Mouse (Mus musculus) heart, adult 2 months (tissue): ENCODE measurements around the gene Slc26a8. TPM values are rescaled to one million over a fixed set of nuclear protein-coding genes. Genes with fewer than 3 reads are reported as not detected.

Experiments
- DNase-seq, 2 experiments: peaks; one replicate each; pipeline ENCODE4 v3.0.0; 2021
- H3K27ac ChIP-seq: fragments of 200-600 bp; 2 replicates; pipeline ENCODE4 v1.8.1; 2022
- H3K27me3 ChIP-seq: fragments of 200-500 bp; 2 replicates; pipeline ENCODE4 v1.6.1; 2012; ENCODE audit warnings: mild to moderate bottlenecking, low read length, inconsistent platforms, mixed read lengths; ENCODE audit not compliant: control insufficient read depth, insufficient read depth
- H3K36me3 ChIP-seq: fragments of 200-500 bp; 2 replicates; pipeline ENCODE4 v1.6.1; 2012; ENCODE audit warnings: low read length, inconsistent platforms; ENCODE audit not compliant: control insufficient read depth, insufficient read depth
- H3K4me1 ChIP-seq: fragments of 200-500 bp; 2 replicates; pipeline ENCODE4 v1.6.1; 2011; ENCODE audit warnings: low read length; ENCODE audit not compliant: control insufficient read depth, insufficient read depth
- H3K4me3 ChIP-seq: fragments of 200-600 bp; 2 replicates; pipeline ENCODE4 v1.8.1; 2022
- H3K79me2 ChIP-seq: fragments of 200-500 bp; replicated peaks from 2 replicates; pipeline ENCODE4 v1.6.1; 2012; ENCODE audit warnings: mild to moderate bottlenecking, inconsistent platforms, low read length, moderate library complexity, mixed read lengths; ENCODE audit not compliant: control insufficient read depth, insufficient read depth
- H3K9ac ChIP-seq: fragments of 200-500 bp; 2 replicates; pipeline ENCODE4 v1.6.1; 2012; ENCODE audit warnings: low read depth, mild to moderate bottlenecking, control low read depth, inconsistent platforms, low read length, mixed read lengths
- CTCF ChIP-seq: fragments of 200-600 bp; IDR thresholded peaks from 2 replicates; pipeline ENCODE4 v1.8.1; 2022; ENCODE audit warnings: antibody characterized with exemption, mild to moderate bottlenecking, moderate library complexity
- EP300 ChIP-seq: fragments of 200-500 bp; IDR thresholded peaks from 2 replicates; pipeline ENCODE4 v1.6.1; 2011; ENCODE audit warnings: low read depth, low read length, control low read depth; ENCODE audit not compliant: insufficient read depth
- POLR2A ChIP-seq: fragments of 200-500 bp; IDR thresholded peaks from 2 replicates; pipeline ENCODE4 v1.6.1; 2011; ENCODE audit warnings: mild to moderate bottlenecking, low read depth, low read length, control low read depth; ENCODE audit not compliant: insufficient read depth
- WGBS: fragments of 180-500 bp; shearing (Covaris S2); methylation state at CpG from one replicate; pipeline ENCODE4 v1.1.7; 2018; 5-methylcytosine and 5-hydroxymethylcytosine counted together
- intact Hi-C: fragments of 180-260 bp; cut with DNase I; formaldehyde crosslinking; loops from one replicate; pipeline ENCODE4 v1.15.1; 2025
- polyA plus RNA-seq: library from polyadenylated mRNA; depleted of rRNA; stranded (reverse); fragments of >200 nt; gene quantifications from 2 replicates; pipeline ENCODE4 v1.2.3, GENCODE M21; 2012
- total RNA-seq, 2 experiments: library from RNA; stranded (reverse); gene quantifications; 2 replicates each; pipeline ENCODE4 v1.2.3; 2021

Slc26a8 gene
- total and polyA plus RNA-seq, 3 experiments = 0.26 to 1.3 (median 0.70) TPM

GRCm38 (mm10) chr17:28682311-28683084 is 7.5 kb downstream of the Slc26a8 start:
- Histone ChIP-seq H3K9ac (no peak overlapping the region), H3K27ac (no peak overlapping the region), H3K36me3 (no peaks in the 10 kb centered on the region), H3K4me1 (no peaks in the 10 kb centered on the region), H3K27me3 (no peaks in the 10 kb centered on the region), H3K79me2 (no peaks in the 10 kb centered on the region), H3K4me3 (no peak overlapping the region)
- intact Hi-C loops = no loop called here
- WGBS = 84% methylated on average over 13 of the region's 13 CpGs
- no peak for TF ChIP-seq CTCF
- no peak for TF ChIP-seq POLR2A
- TF ChIP-seq EP300 = no peak
- no peak for DNase-seq

- 36% methylated on average over 6 of the region's 6 CpGs for WGBS
Measured at GRCm38 (mm10) chr17:28659564-28659963, 30.5 kb downstream of the Slc26a8 start.

GRCm38 (mm10) chr17:28657936-28658335 is 32.1 kb downstream of the Slc26a8 start:
- H3K36me3 ChIP-seq = no peaks in the 10 kb centered on the region
- no peak overlapping the region for H3K9ac ChIP-seq
- H3K4me1 ChIP-seq = no peaks in the 10 kb centered on the region
- WGBS = 22% methylated on average over 4 of the region's 4 CpGs
- intact Hi-C loops = no loop called here
- no peaks in the 10 kb centered on the region for H3K79me2 ChIP-seq
- no peak for DNase-seq
- H3K27ac ChIP-seq = no peak overlapping the region
- H3K4me3 ChIP-seq = no peak overlapping the region
- no peaks in the 10 kb centered on the region for H3K27me3 ChIP-seq
- TF ChIP-seq POLR2A (no peak), CTCF (no peak), EP300 (no peak)

More at GRCm38 (mm10) chr17:28659564-28659963, 30.5 kb downstream of the Slc26a8 start:
- TF ChIP-seq POLR2A (no peak), CTCF (no peak)
- H3K4me1 ChIP-seq = no peaks in the 10 kb centered on the region
- intact Hi-C loops = no loop called here
- no peaks in the 10 kb centered on the region for H3K36me3 ChIP-seq
- H3K4me3 ChIP-seq = no peak overlapping the region
- no peaks in the 10 kb centered on the region for H3K79me2 ChIP-seq
- H3K9ac ChIP-seq = no peak overlapping the region
- no peak overlapping the region for H3K27ac ChIP-seq
- no peaks in the 10 kb centered on the region for H3K27me3 ChIP-seq
- DNase-seq = no peak

GRCm38 (mm10) chr17:28650268-28650667 is 39.8 kb downstream of the Slc26a8 start:
- H3K36me3 ChIP-seq = no peaks in the 10 kb centered on the region
- H3K9ac ChIP-seq = no peak overlapping the region
- H3K79me2 ChIP-seq = no peaks in the 10 kb centered on the region
- 60% methylated on average over 3 of the region's 3 CpGs for WGBS
- H3K4me1 ChIP-seq = no peaks in the 10 kb centered on the region
- H3K27me3 ChIP-seq = no peaks in the 10 kb centered on the region
- no peak overlapping the region for H3K27ac ChIP-seq
- intact Hi-C loops = no loop called here
- no peak for DNase-seq
- TF ChIP-seq POLR2A = no peak
- TF ChIP-seq CTCF = no peak
- TF ChIP-seq EP300 = no peak
- H3K4me3 ChIP-seq = no peak overlapping the region

GRCm38 (mm10) chr17:28648607-28649370 is 41.2 kb downstream of the Slc26a8 start:
- TF ChIP-seq POLR2A = no peak
- peak; percentile 65 for TF ChIP-seq CTCF
- TF ChIP-seq EP300 = no peak
- Histone ChIP-seq H3K9ac (no peak overlapping the region), H3K36me3 (no peaks in the 10 kb centered on the region), H3K27ac (no peak overlapping the region), H3K79me2 (no peaks in the 10 kb centered on the region), H3K27me3 (no peaks in the 10 kb centered on the region), H3K4me3 (no peak overlapping the region), H3K4me1 (no peaks in the 10 kb centered on the region)
- 38% methylated on average over 6 of the region's 6 CpGs for WGBS
- intact Hi-C loops = loop anchor here (5.0 kb wide), 1 partner anchor 101 kb away; the partner anchor contains the start of gene Clpsl2
- DNase-seq = peak in 1 of 2 experiments; percentile 13

- no peak for DNase-seq
- Histone ChIP-seq H3K4me3 (no peak overlapping the region), H3K27me3 (no peaks in the 10 kb centered on the region), H3K79me2 (no peaks in the 10 kb centered on the region), H3K27ac (no peak overlapping the region), H3K4me1 (no peaks in the 10 kb centered on the region), H3K9ac (no peak overlapping the region), H3K36me3 (no peaks in the 10 kb centered on the region)
- WGBS = 71% methylated on average over 3 of the region's 3 CpGs
- intact Hi-C loops = loop anchor here (5.0 kb wide), 1 partner anchor 99 kb away; the partner anchor contains the start of gene Clpsl2
- TF ChIP-seq POLR2A (no peak), CTCF (no peak), EP300 (no peak)
Measured at GRCm38 (mm10) chr17:28646221-28646620, 43.8 kb downstream of the Slc26a8 start.
